Mouse (Mus musculus): ENCODE data around the gene Napa. TPM values are rescaled to one million over a fixed set of nuclear protein-coding genes. Genes with fewer than 3 reads are reported as not detected.
A peak's percentile ranks its signal among the peaks of the same experiment; 100 is the strongest.

The Napa gene
- polyA plus RNA-seq (2015; fragmentation: Nextera tagmentation; extraction: Ambion mirVana) = 96.6 and 105 TPM in 2 replicates

DNA sequence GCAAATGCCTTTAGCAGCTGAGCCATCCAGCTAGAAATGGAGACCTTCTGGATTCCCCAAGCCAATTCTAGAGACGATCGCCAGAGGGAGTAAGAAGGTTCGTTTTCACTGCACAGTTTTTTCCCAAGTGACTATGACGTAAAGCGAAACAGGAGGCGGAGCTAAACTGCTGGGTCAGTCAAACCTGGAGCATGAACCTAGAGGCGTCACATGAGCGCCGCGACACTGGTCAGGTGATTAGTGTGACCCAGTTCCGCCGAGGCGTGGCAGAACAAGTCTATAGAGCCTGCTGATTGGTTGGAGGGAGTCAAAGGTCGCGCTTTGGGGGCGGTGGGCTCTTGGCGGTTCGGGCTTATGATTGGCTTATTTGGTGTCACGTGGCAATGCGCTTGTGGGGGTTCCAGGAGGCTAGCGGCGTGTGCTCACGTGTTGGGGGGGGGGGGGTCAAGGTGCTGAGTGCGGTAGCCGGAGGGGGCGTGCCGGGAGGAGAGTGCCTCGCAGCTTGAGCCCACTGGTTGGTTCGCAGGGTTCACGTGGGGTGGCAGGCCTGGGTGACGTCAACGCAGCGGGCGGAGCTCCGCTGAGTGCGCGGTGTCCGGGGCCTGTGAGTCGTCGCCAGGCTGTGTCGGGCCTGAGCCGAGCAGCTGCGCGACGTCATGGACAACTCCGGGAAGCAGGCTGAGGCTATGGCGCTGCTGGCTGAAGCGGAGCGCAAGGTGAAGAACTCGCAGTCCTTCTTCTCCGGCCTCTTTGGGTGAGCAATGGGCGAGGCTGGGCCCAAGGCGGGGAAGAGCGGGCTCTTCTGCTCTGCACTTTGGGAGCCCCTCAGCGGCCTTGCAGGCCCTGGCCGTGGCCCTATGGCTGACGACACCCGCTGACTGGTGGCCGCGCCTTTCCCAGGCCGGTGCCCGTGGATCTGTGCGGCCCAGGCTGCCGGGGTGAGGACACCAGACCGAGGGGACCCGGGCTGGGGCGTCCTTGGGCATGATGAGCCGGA is at the start of gene Napa:
Gene Napa, plus strand, starts transcription at position 438 of the 997 bp plus-strand sequence.
- H3K9me3 ChIP-seq (ENCODE audit: low read length) = no peaks in the 10 kb centered on the region
- H3K4me1 ChIP-seq (ENCODE audit: insufficient read depth) = peaks cover 26% of the 10 kb centered on the region
- H3K36me3 ChIP-seq (replicated peaks; ENCODE audit: insufficient read depth, low read length) = peaks cover 18% of the 10 kb centered on the region
- ATAC-seq = peak; percentile 96
- H3K27me3 ChIP-seq (ENCODE audit: insufficient read depth, low read length) = no peaks in the 10 kb centered on the region
- peak within 1 kb of the TSS; percentile 94 for H3K4me2 ChIP-seq (ENCODE audit: low read depth, low read length)
- peak; percentile 63; the same call in 1 of the 2 replicates for TF ChIP-seq EP300 (IDR thresholded peaks at IDR 0.05; ENCODE audit: low read depth)
- peak; percentile 86 for TF ChIP-seq CTCF (IDR thresholded peaks at IDR 0.05; ENCODE audit: low read depth)
- DNase-seq = peak; percentile 99
- under 1% methylated on average over 58 of the region's 68 CpGs for WGBS (ENCODE audit: insufficient replicate concordance)
- peak within 1 kb of the TSS; percentile 90 for H3K4me3 ChIP-seq (ENCODE audit: low read depth, low read length)
- H3K9ac ChIP-seq (replicated peaks) = peak within 1 kb of the TSS; percentile 97
- peak within 1 kb of the TSS; percentile 98 for H3K27ac ChIP-seq (ENCODE audit: low read depth)

DNA sequence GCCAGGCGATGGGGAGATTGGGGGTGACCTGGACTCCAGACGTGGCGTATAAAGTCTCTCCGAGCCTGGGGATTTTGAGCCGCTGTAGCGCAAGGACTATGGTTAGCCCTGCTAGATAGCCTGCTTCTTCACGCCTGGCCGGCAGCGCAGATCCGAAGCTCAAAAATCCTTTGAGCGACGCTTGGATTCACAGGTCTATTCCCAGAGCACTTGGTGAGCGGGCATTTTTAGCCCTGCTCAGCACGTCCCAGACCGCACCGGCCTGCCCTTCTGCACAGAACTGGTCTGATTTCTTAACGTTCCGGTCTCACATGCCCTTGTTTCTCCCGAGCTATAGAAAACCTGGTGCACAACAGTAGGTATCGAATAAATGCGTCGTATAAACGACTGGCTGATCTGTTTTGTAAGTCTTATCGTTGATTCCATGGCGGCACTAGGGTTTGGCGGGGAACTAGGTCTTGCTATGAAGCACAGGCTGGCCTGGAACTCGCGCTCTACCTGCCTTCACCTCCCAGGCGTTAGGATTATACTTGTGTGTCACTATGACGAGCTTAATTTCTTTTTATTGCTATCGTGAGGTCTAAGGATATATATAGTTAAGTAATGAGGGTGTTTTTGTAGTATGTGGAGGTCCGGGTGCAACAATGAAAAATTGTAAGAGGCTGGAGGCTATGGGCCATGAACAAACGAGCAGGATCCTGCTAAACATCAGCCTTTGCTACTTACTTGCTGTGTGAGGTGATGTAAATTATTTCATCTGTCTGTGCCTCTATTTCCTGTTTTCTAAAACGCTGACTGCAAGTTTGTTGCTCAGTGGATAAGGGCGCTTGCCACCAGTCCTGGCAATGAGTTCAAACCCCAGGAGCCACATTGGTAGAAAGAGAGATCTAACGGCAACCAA is 49.3 kb upstream of the Napa start:
- H3K27me3 ChIP-seq (ENCODE audit: insufficient read depth, low read length) = no peaks in the 10 kb centered on the region
- H3K4me2 ChIP-seq (ENCODE audit: low read depth, low read length) = peak overlapping the region; percentile 82
- 4% methylated on average over 36 of the region's 36 CpGs for WGBS (ENCODE audit: insufficient replicate concordance)
- H3K36me3 ChIP-seq (replicated peaks; ENCODE audit: insufficient read depth, low read length) = no peaks in the 10 kb centered on the region
- H3K9me3 ChIP-seq (ENCODE audit: low read length) = no peaks in the 10 kb centered on the region
- H3K4me3 ChIP-seq (ENCODE audit: low read depth, low read length) = peak overlapping the region; percentile 87
- H3K27ac ChIP-seq (ENCODE audit: low read depth) = peak overlapping the region; percentile 88
- peak overlapping the region; percentile 95 for H3K9ac ChIP-seq (replicated peaks)
- no peak for ATAC-seq
- DNase-seq = peak; percentile 36
- H3K4me1 ChIP-seq (ENCODE audit: insufficient read depth) = peaks cover 59% of the 10 kb centered on the region
- no peak for TF ChIP-seq EP300 (IDR thresholded peaks at IDR 0.05; ENCODE audit: low read depth)
- TF ChIP-seq CTCF (IDR thresholded peaks at IDR 0.05; ENCODE audit: low read depth) = no peak

DNA sequence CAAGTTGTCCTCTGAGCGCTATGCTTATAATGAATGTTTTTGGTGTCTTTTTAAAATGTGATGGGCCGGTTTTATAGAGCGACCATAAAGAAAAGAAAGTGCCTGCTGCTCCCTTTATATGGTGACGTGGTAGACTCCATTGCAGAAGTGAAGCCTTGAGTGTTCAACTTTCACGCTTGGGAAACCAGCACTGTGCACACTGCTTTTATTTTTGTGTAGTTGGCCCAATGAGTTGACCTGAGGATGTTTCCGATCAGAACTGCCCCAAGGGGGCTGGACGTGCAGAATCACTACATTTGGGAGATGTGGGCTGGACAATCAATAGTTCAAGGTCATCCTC is 48.7 kb upstream of the Napa start:
- Histone ChIP-seq H3K36me3 (replicated peaks; ENCODE audit: insufficient read depth, low read length) (no peaks in the 10 kb centered on the region), H3K27ac (ENCODE audit: low read depth) (peak overlapping the region; percentile 88), H3K4me3 (ENCODE audit: low read depth, low read length) (peak overlapping the region; percentile 87), H3K27me3 (ENCODE audit: insufficient read depth, low read length) (no peaks in the 10 kb centered on the region), H3K4me1 (ENCODE audit: insufficient read depth) (peaks cover 57% of the 10 kb centered on the region), H3K9ac (replicated peaks) (peak overlapping the region; percentile 95), H3K4me2 (ENCODE audit: low read depth, low read length) (peak overlapping the region; percentile 82), H3K9me3 (ENCODE audit: low read length) (no peaks in the 10 kb centered on the region)
- ATAC-seq (no peak), DNase-seq (no peak)
- TF ChIP-seq EP300 (IDR thresholded peaks at IDR 0.05; ENCODE audit: low read depth) (no peak), CTCF (IDR thresholded peaks at IDR 0.05; ENCODE audit: low read depth) (no peak)
- 46% methylated on average over 7 of the region's 7 CpGs for WGBS (ENCODE audit: insufficient replicate concordance)

DNA sequence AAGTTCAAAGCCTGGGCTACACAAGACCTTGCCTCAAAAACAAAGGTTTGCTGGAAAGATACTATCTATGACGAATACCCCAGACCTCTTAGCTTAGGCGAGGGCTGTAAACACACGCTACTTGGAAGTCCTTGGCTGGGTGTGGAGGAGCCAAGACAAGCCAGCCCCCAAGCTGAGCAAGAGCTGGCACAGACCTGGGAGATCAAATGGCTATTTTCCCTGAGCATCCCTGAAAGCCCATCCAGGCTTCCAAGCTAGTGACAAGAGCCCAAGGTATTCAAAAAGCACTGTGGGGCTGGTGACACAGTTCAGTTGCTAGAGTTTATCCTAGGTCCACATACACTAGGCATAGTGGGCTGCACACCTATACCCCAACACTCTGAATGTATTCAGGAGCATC is 47.7 kb upstream of the Napa start:
- H3K4me3 ChIP-seq (ENCODE audit: low read depth, low read length) = peak overlapping the region; percentile 87; the same call in 1 of the 2 replicates

DNA sequence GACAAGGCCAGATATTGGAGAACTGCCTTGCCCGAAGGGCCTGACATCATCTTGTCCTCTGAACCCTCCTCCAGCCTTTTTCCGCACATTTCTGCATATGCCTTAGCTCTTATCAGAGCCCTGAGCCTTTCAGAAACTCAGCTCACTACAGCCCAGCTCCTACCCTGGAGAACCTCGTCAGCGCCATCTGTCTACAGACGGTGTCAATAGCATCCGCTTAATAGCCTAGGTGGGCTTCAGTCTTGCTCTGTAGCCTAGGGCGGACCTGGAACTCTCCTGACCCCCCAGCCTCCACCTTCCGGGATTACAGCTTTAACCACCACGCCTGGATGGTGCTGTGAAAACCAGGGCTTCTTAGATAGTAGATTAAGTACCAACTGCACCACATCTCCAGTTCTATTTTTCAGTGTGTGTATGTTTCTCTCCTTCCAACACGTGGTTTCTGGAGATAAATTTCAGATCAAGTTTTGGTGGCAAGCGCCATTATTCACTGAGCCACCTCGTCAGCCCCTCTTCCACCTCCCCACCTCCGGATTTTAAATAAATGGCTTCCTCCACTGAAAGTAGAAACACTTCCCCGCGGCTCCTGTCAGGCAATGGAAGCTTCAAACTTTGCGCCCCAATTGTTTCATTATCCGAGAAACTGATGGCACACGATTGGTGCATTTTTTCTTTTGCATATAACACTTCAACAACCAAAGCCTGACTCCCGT is 46.2 kb upstream of the Napa start:
- DNase-seq = peak; percentile 87
- no peak for TF ChIP-seq EP300 (IDR thresholded peaks at IDR 0.05; ENCODE audit: low read depth)
- peak; percentile 96 for TF ChIP-seq CTCF (IDR thresholded peaks at IDR 0.05; ENCODE audit: low read depth)
- Histone ChIP-seq H3K4me2 (ENCODE audit: low read depth, low read length) (peak overlapping the region; percentile 82), H3K27ac (ENCODE audit: low read depth) (peak overlapping the region; percentile 98), H3K4me3 (ENCODE audit: low read depth, low read length) (peak overlapping the region; percentile 73), H3K27me3 (ENCODE audit: insufficient read depth, low read length) (no peaks in the 10 kb centered on the region), H3K9me3 (ENCODE audit: low read length) (no peaks in the 10 kb centered on the region), H3K4me1 (ENCODE audit: insufficient read depth) (peaks cover 40% of the 10 kb centered on the region), H3K9ac (replicated peaks) (peak overlapping the region; percentile 82), H3K36me3 (replicated peaks; ENCODE audit: insufficient read depth, low read length) (no peaks in the 10 kb centered on the region)
- peak; percentile 32 for ATAC-seq
- WGBS (ENCODE audit: insufficient replicate concordance) = under 1% methylated on average over 19 of the region's 19 CpGs

More for the DNA sequence above, 47.7 kb upstream of the Napa start:
- TF ChIP-seq CTCF (IDR thresholded peaks at IDR 0.05; ENCODE audit: low read depth) (no peak), EP300 (IDR thresholded peaks at IDR 0.05; ENCODE audit: low read depth) (no peak)
- peaks cover 49% of the 10 kb centered on the region for H3K4me1 ChIP-seq (ENCODE audit: insufficient read depth)
- H3K27me3 ChIP-seq (ENCODE audit: insufficient read depth, low read length) = no peaks in the 10 kb centered on the region
- H3K27ac ChIP-seq (ENCODE audit: low read depth) = peak overlapping the region; percentile 88; the same call in 1 of the 2 replicates
- H3K36me3 ChIP-seq (replicated peaks; ENCODE audit: insufficient read depth, low read length) = no peaks in the 10 kb centered on the region
- no peak overlapping the region for H3K9ac ChIP-seq (replicated peaks)
- H3K4me2 ChIP-seq (ENCODE audit: low read depth, low read length) = peak overlapping the region; percentile 82
- no peaks in the 10 kb centered on the region for H3K9me3 ChIP-seq (ENCODE audit: low read length)
- DNase-seq = no peak
- ATAC-seq = no peak
- 83% methylated on average over 3 of the region's 3 CpGs for WGBS (ENCODE audit: insufficient replicate concordance)
